Mouse (Mus musculus) G1E (cell line): ENCODE data around the gene Tamm41. TPM values are rescaled to one million over a fixed set of nuclear protein-coding genes. Genes with fewer than 3 reads are reported as not detected.

Experiments used
- ATAC-seq: 2 replicates; pipeline ENCODE4 v1.8.0; 2016; ENCODE audit warnings: mild to moderate bottlenecking; ENCODE audit not compliant: insufficient number of reproducible peaks, poor library complexity, low FRiP score, severe bottlenecking; ENCODE audit errors: extremely low read depth
- DNase-seq: peaks from one replicate; pipeline ENCODE4 v3.0.0; 2012; ENCODE audit warnings: low spot score
- H3K27me3 ChIP-seq: 2 replicates; pipeline ENCODE4 v1.6.1; 2012; ENCODE audit warnings: mild to moderate bottlenecking, low read length, inconsistent platforms; ENCODE audit not compliant: insufficient read depth
- H3K36me3 ChIP-seq: replicated peaks from 2 replicates; pipeline ENCODE3; 2012; ENCODE audit warnings: mild to moderate bottlenecking, inconsistent platforms
- H3K4me1 ChIP-seq: 2 replicates; pipeline ENCODE4 v1.6.1; 2012; ENCODE audit warnings: low read depth, low read length, inconsistent platforms, mixed read lengths; ENCODE audit not compliant: insufficient read depth
- H3K4me3 ChIP-seq: 2 replicates; pipeline ENCODE4 v1.5.1; 2012; ENCODE audit warnings: low read depth, mild to moderate bottlenecking, inconsistent platforms, low read length, moderate library complexity, mixed read lengths
- H3K9me3 ChIP-seq: replicated peaks from 2 replicates; pipeline ENCODE4 v1.6.1; 2012; ENCODE audit warnings: inconsistent platforms
- CTCF ChIP-seq: IDR thresholded peaks from 2 replicates; pipeline ENCODE4 v1.5.1; 2012; ENCODE audit warnings: low read depth, low read length, inconsistent platforms, mixed read lengths
- GATA1 ChIP-seq: IDR thresholded peaks from 2 replicates; pipeline ENCODE4 v1.6.1; 2012; ENCODE audit warnings: borderline replicate concordance, low read length, inconsistent platforms, mixed read lengths
- GATA2 ChIP-seq: IDR thresholded peaks from 2 replicates; pipeline ENCODE4 v1.6.1; 2012; ENCODE audit warnings: low read depth, low read length, inconsistent platforms, borderline replicate concordance
- POLR2AphosphoS5 ChIP-seq: IDR thresholded peaks from 2 replicates; pipeline ENCODE4 v1.6.1; 2012; ENCODE audit warnings: low read depth, low read length, inconsistent platforms; ENCODE audit not compliant: insufficient replicate concordance
- TAL1 ChIP-seq: conservative IDR thresholded peaks from 2 replicates; pipeline ENCODE4 v1.6.1; 2012; ENCODE audit warnings: low read depth, low read length, inconsistent platforms, mixed read lengths
- polyA plus RNA-seq: library from polyadenylated mRNA; stranded (reverse); fragments of >175 nt; gene quantifications from 2 replicates; pipeline ENCODE4 v1.2.3, GENCODE M21; 2012
- total RNA-seq, 2 experiments: library from RNA; stranded (forward) in 1 of 2; stranded (reverse) in 1 of 2; fragments of 200-1000 nt in 1 of 2; fragments of >200 nt in 1 of 2; fragmentation: Nextera tagmentation in 1 of 2; gene quantifications; 2 replicates each; pipeline ENCODE4 v1.2.3; 2014 to 2017

Tamm41 gene
- total and polyA plus RNA-seq, 3 experiments, result 20.9 to 47.4 (median 26.4) TPM

DNA sequence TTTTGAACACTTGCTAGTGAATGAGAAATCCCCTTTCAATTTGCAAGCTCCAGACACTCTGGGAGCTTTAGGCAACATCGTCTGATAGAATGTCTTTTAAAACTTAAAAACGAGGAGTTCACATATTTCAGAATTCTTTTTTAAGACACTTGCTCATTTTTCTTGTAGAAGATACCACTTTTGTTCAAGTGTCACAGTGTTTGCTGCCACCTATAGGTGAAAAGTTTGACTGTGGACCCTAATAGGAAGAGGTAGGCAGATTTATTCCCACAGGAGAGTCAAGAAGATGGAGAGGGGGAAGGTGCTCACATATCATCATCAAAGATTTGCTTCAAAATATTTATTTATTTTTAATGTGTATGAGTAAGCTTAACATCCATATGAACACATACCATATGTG is 8.4 kb downstream of the Tamm41 start:
- no peak for DNase-seq
- TF ChIP-seq POLR2AphosphoS5, result no peak
- TF ChIP-seq GATA1, result no peak
- no peak for TF ChIP-seq TAL1
- TF ChIP-seq GATA2, result no peak
- no peak for TF ChIP-seq CTCF
- H3K4me3 ChIP-seq, result no peak overlapping the region
- H3K4me1 ChIP-seq, result no peaks in the 10 kb centered on the region
- peaks cover 91% of the 10 kb centered on the region for H3K36me3 ChIP-seq
- no peaks in the 10 kb centered on the region for H3K27me3 ChIP-seq
- no peak; the same call in 1 of the 2 replicates for ATAC-seq
- no peaks in the 10 kb centered on the region for H3K9me3 ChIP-seq

GRCm38 (mm10) chr6:115027485-115027992 is 10.1 kb downstream of the Tamm41 start:
- DNase-seq (no peak), ATAC-seq (no peak)
- no peaks in the 10 kb centered on the region for H3K9me3 ChIP-seq
- no peak overlapping the region for H3K4me3 ChIP-seq
- peaks cover 91% of the 10 kb centered on the region for H3K36me3 ChIP-seq
- TF ChIP-seq TAL1 (no peak), POLR2AphosphoS5 (no peak), CTCF (no peak), GATA1 (no peak), GATA2 (no peak)
- no peaks in the 10 kb centered on the region for H3K4me1 ChIP-seq
- H3K27me3 ChIP-seq, result no peaks in the 10 kb centered on the region

DNA sequence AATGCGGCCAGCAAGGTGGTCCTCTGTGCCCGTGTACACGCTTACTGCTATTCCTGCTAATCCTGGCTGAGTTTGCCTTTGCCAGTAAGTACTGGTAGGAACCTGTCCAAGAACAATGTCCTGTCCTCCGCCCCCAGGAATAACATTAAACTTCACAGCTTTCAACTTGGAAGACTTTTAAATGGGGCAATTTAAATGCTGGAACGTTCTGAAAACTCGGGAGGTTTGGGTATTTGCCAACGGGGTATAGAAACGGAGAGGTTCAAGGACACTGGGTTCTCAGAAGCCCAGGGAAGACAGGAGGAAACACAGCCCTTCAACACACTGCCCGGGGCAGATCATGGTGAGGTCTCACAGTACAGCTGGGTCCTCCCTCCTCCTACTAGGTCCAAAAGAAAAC is 14.8 kb downstream of the Tamm41 start:
- peaks cover 96% of the 10 kb centered on the region for H3K36me3 ChIP-seq
- no peaks in the 10 kb centered on the region for H3K4me1 ChIP-seq
- H3K4me3 ChIP-seq, result no peak overlapping the region
- no peaks in the 10 kb centered on the region for H3K9me3 ChIP-seq
- TF ChIP-seq POLR2AphosphoS5, result no peak
- TF ChIP-seq TAL1, result no peak
- no peak for TF ChIP-seq GATA1
- no peak for TF ChIP-seq GATA2
- no peak for TF ChIP-seq CTCF
- ATAC-seq (no peak), DNase-seq (no peak)
- no peaks in the 10 kb centered on the region for H3K27me3 ChIP-seq

DNA sequence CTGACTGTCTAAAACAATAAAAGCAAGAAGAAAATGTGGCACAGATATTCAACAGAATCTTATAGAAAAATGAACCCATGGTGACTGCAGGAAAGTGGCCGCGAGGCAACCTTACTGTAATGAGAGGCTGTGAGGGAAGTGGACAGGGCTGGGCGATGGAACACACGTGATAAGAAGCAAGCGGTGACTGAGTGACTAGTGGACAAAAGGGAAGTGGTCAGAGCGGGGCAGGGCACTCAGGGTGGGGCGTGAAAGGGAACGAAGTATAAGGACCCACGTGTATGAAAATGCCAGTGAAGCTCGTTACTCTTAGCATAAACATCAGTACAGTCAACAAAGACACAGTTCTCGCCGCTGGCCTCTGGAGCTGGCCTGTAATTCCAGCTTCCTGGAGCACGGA is 22.2 kb downstream of the Tamm41 start:
- ATAC-seq (no peak; the same call in 1 of the 2 replicates), DNase-seq (no peak)
- Histone ChIP-seq H3K27me3 (no peaks in the 10 kb centered on the region), H3K36me3 (peaks cover 94% of the 10 kb centered on the region), H3K4me1 (no peaks in the 10 kb centered on the region), H3K4me3 (no peak overlapping the region), H3K9me3 (no peaks in the 10 kb centered on the region)
- TF ChIP-seq GATA1 (no peak), TAL1 (no peak), GATA2 (no peak), CTCF (no peak), POLR2AphosphoS5 (no peak)

DNA sequence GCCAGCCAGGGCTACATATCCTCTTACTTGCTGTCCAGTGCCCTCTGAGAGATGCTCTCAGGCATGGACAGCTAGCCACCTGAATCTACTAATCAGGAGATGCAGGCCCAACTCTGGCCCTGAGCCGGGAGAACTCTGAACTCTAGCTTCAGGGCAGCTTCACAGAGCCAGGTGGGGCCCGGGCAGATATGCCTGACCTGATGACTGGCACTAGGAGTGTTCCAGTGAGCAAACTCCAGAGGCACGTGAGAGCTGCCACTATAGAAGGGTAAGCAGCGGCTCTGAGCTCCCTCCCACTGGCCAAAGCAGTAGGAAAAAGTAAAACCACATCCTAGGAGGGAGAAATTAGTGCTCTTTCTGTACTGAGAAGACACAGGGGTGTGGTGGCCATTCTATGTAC is 24.1 kb downstream of the Tamm41 start:
- H3K36me3 ChIP-seq, result peaks cover 96% of the 10 kb centered on the region
- no peaks in the 10 kb centered on the region for H3K4me1 ChIP-seq
- no peaks in the 10 kb centered on the region for H3K27me3 ChIP-seq
- DNase-seq, result no peak
- H3K9me3 ChIP-seq, result no peaks in the 10 kb centered on the region
- TF ChIP-seq GATA1 (no peak), GATA2 (no peak)
- no peak for ATAC-seq
- H3K4me3 ChIP-seq, result no peak overlapping the region

DNA sequence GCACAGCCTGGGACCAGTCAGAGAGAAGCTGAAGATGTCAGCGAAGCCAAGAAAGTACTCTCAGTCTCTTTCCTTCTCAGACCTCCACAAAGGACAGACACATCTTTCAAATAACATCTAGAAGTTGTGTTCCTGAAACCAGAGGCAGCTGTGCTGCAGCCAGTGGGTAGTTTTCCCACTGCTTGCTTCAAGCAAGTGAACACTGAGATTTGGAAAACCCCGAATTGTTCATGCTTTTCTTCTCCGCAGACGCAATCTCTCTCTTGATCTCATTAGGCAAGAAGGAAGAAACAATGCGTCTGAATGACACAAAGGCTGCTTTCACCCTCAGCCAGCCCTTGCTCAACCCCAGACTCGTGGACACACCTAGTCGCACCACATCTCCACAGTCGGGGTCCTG is 25.9 kb downstream of the Tamm41 start:
- H3K4me3 ChIP-seq, result no peak overlapping the region
- no peak for ATAC-seq
- no peaks in the 10 kb centered on the region for H3K9me3 ChIP-seq
- H3K27me3 ChIP-seq, result no peaks in the 10 kb centered on the region
- H3K4me1 ChIP-seq, result no peaks in the 10 kb centered on the region
- TF ChIP-seq GATA2 (no peak), CTCF (no peak)
- peaks cover 93% of the 10 kb centered on the region for H3K36me3 ChIP-seq
- no peak for DNase-seq

- H3K4me3 ChIP-seq, result no peak overlapping the region
- TF ChIP-seq POLR2AphosphoS5 (no peak), GATA1 (no peak), GATA2 (no peak)
Observed at GRCm38 (mm10) chr6:115010815-115011214, 26.9 kb downstream of the Tamm41 start.

More at GRCm38 (mm10) chr6:115010815-115011214, 26.9 kb downstream of the Tamm41 start:
- no peaks in the 10 kb centered on the region for H3K4me1 ChIP-seq
- no peak for DNase-seq
- peaks cover 93% of the 10 kb centered on the region for H3K36me3 ChIP-seq
- no peak for ATAC-seq
- H3K9me3 ChIP-seq, result no peaks in the 10 kb centered on the region
- no peaks in the 10 kb centered on the region for H3K27me3 ChIP-seq
